Mouse (Mus musculus) retina, adult 2 months (tissue): ENCODE data around the gene Olfr706.
"Not testable (repeated sequence)": the region's sequence is repeated elsewhere in the genome, so short reads cannot be mapped to it uniquely, and the experiment has no call there.

ENCODE experiments used
- DNase-seq: peaks from one replicate; pipeline ENCODE4 v3.0.0-alpha.2; 2012; ENCODE audit warnings: low read depth, low spot score

Gene Olfr706

DNA sequence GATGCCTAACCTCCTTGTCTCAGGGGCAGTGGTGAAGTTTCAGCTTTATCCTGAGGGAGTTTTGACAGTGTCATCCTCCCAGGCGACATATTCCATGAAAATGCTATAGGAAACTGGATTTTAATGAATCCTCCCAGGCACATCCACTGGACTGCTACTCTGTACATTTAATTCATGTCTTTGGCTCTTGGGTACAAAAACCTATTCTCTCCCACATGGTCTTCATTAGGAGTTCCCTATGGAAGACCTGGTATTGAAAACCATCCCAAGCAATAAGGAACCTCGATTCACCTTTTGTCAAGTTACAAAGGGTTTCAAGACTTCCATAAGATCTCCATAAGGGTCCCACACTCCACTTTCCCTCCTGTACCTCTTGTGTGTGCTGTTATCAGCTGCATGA lies at the start of gene Olfr706:
Olfr706 (minus strand) TSS at position 101 of the 400 bp plus-strand sequence.
- DNase-seq, result no peak

- DNase-seq, result no peak
These were observed 44.2 kb upstream of the Olfr706 start, which contains the start of gene Olfr709-ps1 for GRCm38 (mm10) chr7:106932119-106932518. Olfr709-ps1 (minus strand) TSS chr7:106932219.

DNA sequence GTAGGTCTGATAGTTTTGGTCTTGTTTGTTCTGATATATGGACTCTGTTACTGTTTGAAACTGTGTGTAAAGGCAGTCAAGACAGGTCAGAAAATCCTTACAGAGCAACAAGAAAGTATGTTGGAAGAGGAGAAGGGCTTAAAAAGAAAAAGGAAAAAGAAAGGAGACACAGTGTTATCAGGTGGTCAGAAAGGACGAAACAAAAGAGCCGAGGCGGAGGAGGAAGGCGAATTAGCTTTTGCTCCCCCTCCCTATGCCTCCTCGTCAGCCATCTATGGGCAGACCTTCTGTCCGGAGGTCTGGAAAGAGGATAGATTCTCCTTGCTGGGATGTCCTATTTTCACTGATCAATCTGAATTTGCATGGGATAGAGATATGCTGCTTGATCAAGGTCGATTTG lies 33.0 kb upstream of the Olfr706 start:
- not testable (repeated sequence) for DNase-seq

DNA sequence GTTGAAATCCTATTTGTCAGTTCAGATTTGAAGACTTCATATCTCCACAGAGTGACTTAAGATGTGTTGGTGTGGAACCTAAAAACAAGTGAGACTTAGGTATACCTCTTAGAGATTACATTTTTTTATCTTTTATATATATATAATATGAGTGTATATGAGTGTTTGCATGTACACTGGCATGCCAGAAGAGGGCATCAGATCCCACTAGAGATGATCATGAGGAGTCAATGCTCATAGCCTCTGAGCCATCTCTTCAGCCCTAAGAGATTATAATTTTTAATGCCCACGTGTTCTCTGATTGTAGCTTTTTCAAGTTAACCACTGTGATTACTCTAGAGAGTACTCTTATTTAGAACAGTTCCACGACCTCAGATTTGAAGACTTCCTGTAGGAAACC lies 19.7 kb upstream of the Olfr706 start, which contains the start of gene Olfr1532-ps1:
Olfr1532-ps1 (plus strand) TSS at position 326 of the 400 bp plus-strand sequence.
- DNase-seq, result no peak

GRCm38 (mm10) chr7:106901141-106901540 lies 13.2 kb upstream of the Olfr706 start, which contains the start of gene Olfr707:
Olfr707 (minus strand) TSS chr7:106901241.
- DNase-seq, result not testable (repeated sequence)

DNA sequence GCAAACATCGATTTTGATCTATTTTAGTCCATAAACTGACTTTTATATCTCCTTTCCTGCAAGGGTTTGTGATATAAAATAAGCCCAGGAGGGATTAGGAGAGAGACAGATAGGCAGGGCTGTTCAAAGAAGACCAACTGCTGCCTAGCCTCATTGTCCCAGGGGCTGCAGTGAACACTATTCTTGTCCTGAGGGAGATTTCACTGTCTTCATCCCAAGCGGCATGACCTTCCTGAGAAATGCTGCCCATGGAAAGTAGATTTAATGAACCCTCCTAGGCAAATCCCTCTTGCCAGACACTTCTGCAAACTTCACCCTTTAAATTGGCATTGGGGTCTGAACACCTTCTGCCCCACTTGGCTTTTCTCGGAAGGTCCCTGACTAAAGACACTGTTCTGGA lies 11.2 kb downstream of the Olfr706 start, which contains the start of gene Olfr705:
Olfr705 (minus strand) TSS at position 101 of the 400 bp plus-strand sequence.
- no peak for DNase-seq

DNA sequence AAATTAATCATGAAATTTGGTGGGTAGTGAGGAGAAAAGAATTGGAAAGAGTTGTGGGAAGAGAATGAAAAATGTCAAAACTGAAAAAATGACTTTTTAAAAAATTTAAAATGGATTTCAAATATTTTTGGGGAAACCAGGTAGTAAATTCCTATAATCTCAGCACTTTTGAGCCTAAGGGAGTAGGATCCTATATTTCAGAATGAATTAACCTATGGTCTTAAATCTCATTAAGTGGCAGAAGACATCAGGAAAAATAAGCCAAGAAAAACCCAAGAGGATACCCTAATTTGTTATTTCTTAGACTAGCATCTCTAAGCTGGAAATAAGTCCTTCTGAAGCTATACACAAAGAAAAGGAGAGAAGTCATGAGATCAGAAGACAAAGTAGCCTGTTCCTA lies 25.1 kb downstream of the Olfr706 start, which contains the start of gene Olfr704:
Olfr704 (plus strand) TSS at position 301 of the 400 bp plus-strand sequence.
- no peak for DNase-seq

- DNase-seq, result no peak
These were observed 44.9 kb downstream of the Olfr706 start, which contains the start of gene Olfr703 for GRCm38 (mm10) chr7:106843060-106843459. Olfr703 (plus strand) TSS chr7:106843360.

DNA sequence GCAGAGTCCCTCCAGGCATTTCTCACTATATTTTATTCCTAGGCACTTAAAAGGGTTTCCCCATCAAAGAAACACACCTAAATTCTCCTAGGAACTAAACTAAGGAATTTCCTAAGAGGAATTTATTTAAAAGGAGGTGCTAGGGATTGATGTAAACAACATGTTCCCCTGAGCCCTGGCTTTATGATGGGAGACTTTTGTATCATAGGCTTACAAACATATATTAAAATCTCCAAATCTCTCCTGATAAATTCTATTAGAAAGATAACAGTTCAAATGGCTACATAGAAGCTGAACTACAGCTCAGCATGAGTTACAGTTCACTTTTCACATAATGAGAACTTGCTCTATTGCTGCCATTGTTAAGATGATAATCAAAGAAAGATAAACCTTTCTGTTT lies 54.2 kb downstream of the Olfr706 start, which contains the start of gene Olfr702:
Olfr702 (minus strand) TSS at position 101 of the 400 bp plus-strand sequence.
- DNase-seq, result no peak
